Mouse (Mus musculus) erythroblast, embryonic 14.5 days (primary cell): ENCODE results near the gene Grn. TPM values are rescaled to one million over a fixed set of nuclear protein-coding genes. Genes with fewer than 3 reads are reported as not detected.

Experiments
- H3K27me3 ChIP-seq: 2 replicates; pipeline ENCODE4 v1.6.1; 2012; ENCODE audit warnings: inconsistent platforms; ENCODE audit not compliant: control insufficient read depth
- H3K36me3 ChIP-seq: 2 replicates; pipeline ENCODE4 v1.6.1; 2012; ENCODE audit warnings: mild to moderate bottlenecking, inconsistent platforms; ENCODE audit not compliant: control insufficient read depth
- H3K4me1 ChIP-seq: 2 replicates; pipeline ENCODE4 v1.6.1; 2012; ENCODE audit warnings: inconsistent platforms; ENCODE audit not compliant: control insufficient read depth
- H3K4me3 ChIP-seq: replicated peaks from 2 replicates; pipeline ENCODE3; 2012; ENCODE audit warnings: moderate library complexity, mild to moderate bottlenecking, inconsistent platforms
- H3K9me3 ChIP-seq: 2 replicates; pipeline ENCODE4 v1.6.1; 2012; ENCODE audit warnings: low read length, inconsistent platforms, mixed read lengths; ENCODE audit not compliant: control insufficient read depth
- GATA1 ChIP-seq: IDR thresholded peaks from 2 replicates; pipeline ENCODE4 v1.6.1; 2012; ENCODE audit warnings: low read length, inconsistent platforms, mixed read lengths
- TAL1 ChIP-seq: IDR thresholded peaks from 3 replicates; pipeline ENCODE4 v1.6.1; 2012; ENCODE audit warnings: low read length, inconsistent platforms, mixed read lengths
- polyA plus RNA-seq: library from polyadenylated mRNA; stranded (reverse); fragments of >175 nt; gene quantifications from 2 replicates; pipeline ENCODE4 v1.2.3, GENCODE M21; 2012

The Grn gene
- polyA plus RNA-seq, 1 experiment = 1.8 TPM

GRCm38 (mm10) chr11:102399107-102399506 lies 31.0 kb upstream of the Grn start:
- TF ChIP-seq TAL1 = no peak
- no peak for TF ChIP-seq GATA1
- Histone ChIP-seq H3K4me1 (peaks cover 67% of the 10 kb centered on the region), H3K36me3 (peaks cover 40% of the 10 kb centered on the region), H3K9me3 (peaks cover 15% of the 10 kb centered on the region), H3K27me3 (peaks cover 81% of the 10 kb centered on the region), H3K4me3 (peak overlapping the region; percentile 51)

GRCm38 (mm10) chr11:102399610-102400072 lies 30.5 kb upstream of the Grn start:
- Histone ChIP-seq H3K36me3 (peaks cover 45% of the 10 kb centered on the region), H3K4me1 (peaks cover 69% of the 10 kb centered on the region), H3K9me3 (peaks cover 15% of the 10 kb centered on the region), H3K27me3 (peaks cover 76% of the 10 kb centered on the region), H3K4me3 (peak overlapping the region; percentile 51)
- no peak for TF ChIP-seq TAL1

- Histone ChIP-seq H3K9me3 (peaks cover 15% of the 10 kb centered on the region), H3K4me1 (peaks cover 72% of the 10 kb centered on the region), H3K4me3 (peak overlapping the region; percentile 15), H3K36me3 (peaks cover 55% of the 10 kb centered on the region), H3K27me3 (peaks cover 66% of the 10 kb centered on the region)
- TF ChIP-seq GATA1 = no peak
- no peak for TF ChIP-seq TAL1
These were observed 29.5 kb upstream of the Grn start for GRCm38 (mm10) chr11:102400513-102401084.

GRCm38 (mm10) chr11:102401898-102402500 lies 28.1 kb upstream of the Grn start:
- H3K27me3 ChIP-seq = peaks cover 52% of the 10 kb centered on the region
- peaks cover 65% of the 10 kb centered on the region for H3K36me3 ChIP-seq
- peak overlapping the region; percentile 12 for H3K4me3 ChIP-seq
- H3K4me1 ChIP-seq = peaks cover 78% of the 10 kb centered on the region
- H3K9me3 ChIP-seq = peaks cover 15% of the 10 kb centered on the region
- TF ChIP-seq TAL1 = no peak
- no peak for TF ChIP-seq GATA1

- Histone ChIP-seq H3K4me1 (peaks cover 88% of the 10 kb centered on the region), H3K27me3 (peaks cover 35% of the 10 kb centered on the region), H3K9me3 (peaks cover 15% of the 10 kb centered on the region), H3K4me3 (no peak overlapping the region), H3K36me3 (peaks cover 65% of the 10 kb centered on the region)
- no peak for TF ChIP-seq TAL1
- no peak for TF ChIP-seq GATA1
These were observed 26.5 kb upstream of the Grn start for GRCm38 (mm10) chr11:102403657-102404056.

GRCm38 (mm10) chr11:102404161-102405010 lies 25.7 kb upstream of the Grn start:
- Histone ChIP-seq H3K9me3 (peaks cover 9% of the 10 kb centered on the region), H3K36me3 (peaks cover 64% of the 10 kb centered on the region), H3K4me3 (peak overlapping the region; percentile 74), H3K4me1 (peaks cover 89% of the 10 kb centered on the region), H3K27me3 (peaks cover 28% of the 10 kb centered on the region)
- TF ChIP-seq GATA1 = no peak
- TF ChIP-seq TAL1 = no peak

GRCm38 (mm10) chr11:102405544-102406285 lies 24.4 kb upstream of the Grn start:
- Histone ChIP-seq H3K27me3 (peaks cover 15% of the 10 kb centered on the region), H3K4me1 (peaks cover 87% of the 10 kb centered on the region), H3K9me3 (no peaks in the 10 kb centered on the region), H3K36me3 (peaks cover 58% of the 10 kb centered on the region), H3K4me3 (peak overlapping the region; percentile 74)
- no peak for TF ChIP-seq TAL1
- TF ChIP-seq GATA1 = no peak

GRCm38 (mm10) chr11:102406401-102406800 lies 23.7 kb upstream of the Grn start:
- no peak for TF ChIP-seq TAL1
- no peak for TF ChIP-seq GATA1
- Histone ChIP-seq H3K36me3 (peaks cover 55% of the 10 kb centered on the region), H3K4me3 (peak overlapping the region; percentile 74), H3K27me3 (peaks cover 9% of the 10 kb centered on the region), H3K9me3 (no peaks in the 10 kb centered on the region), H3K4me1 (peaks cover 88% of the 10 kb centered on the region)
